Mouse (Mus musculus) right cerebral cortex, postnatal 4 days (tissue): ENCODE measurements around the gene Unk.

Experiments used
- DNase-seq: peaks from one replicate; pipeline ENCODE4 v3.0.0-alpha.2; 2022

Unk gene

GRCm38 (mm10) chr11:116030898-116031845 is 1.1 kb downstream of the Unk start:
- DNase-seq: no peak

GRCm38 (mm10) chr11:116034584-116034983 is 4.5 kb downstream of the Unk start:
- DNase-seq: no peak

GRCm38 (mm10) chr11:116036671-116037070 is 6.5 kb downstream of the Unk start:
- no peak for DNase-seq

GRCm38 (mm10) chr11:116037826-116038225 is 7.7 kb downstream of the Unk start:
- no peak for DNase-seq

GRCm38 (mm10) chr11:116040593-116040992 is 10.5 kb downstream of the Unk start:
- DNase-seq: no peak

GRCm38 (mm10) chr11:116041833-116042232 is 11.7 kb downstream of the Unk start:
- DNase-seq: no peak

GRCm38 (mm10) chr11:116042372-116043138 is 12.4 kb downstream of the Unk start:
- no peak for DNase-seq

- DNase-seq: no peak
Measured at GRCm38 (mm10) chr11:116043286-116043685, 13.2 kb downstream of the Unk start.

- DNase-seq: no peak
Measured at GRCm38 (mm10) chr11:116045173-116045572, 15.1 kb downstream of the Unk start.

GRCm38 (mm10) chr11:116049610-116050009 is 19.5 kb downstream of the Unk start:
- no peak for DNase-seq

- DNase-seq: no peak
Measured at GRCm38 (mm10) chr11:116050196-116050595, 20.1 kb downstream of the Unk start.

GRCm38 (mm10) chr11:116053510-116054229 is 23.5 kb downstream of the Unk start:
- DNase-seq: no peak

- DNase-seq: no peak
Measured at GRCm38 (mm10) chr11:116055873-116056272, 25.8 kb downstream of the Unk start.

- no peak for DNase-seq
Measured at GRCm38 (mm10) chr11:116057237-116057881, 27.2 kb downstream of the Unk start.

GRCm38 (mm10) chr11:116058022-116058614 is 28.0 kb downstream of the Unk start:
- DNase-seq: no peak

- no peak for DNase-seq
Measured at GRCm38 (mm10) chr11:116058868-116059690, 29.0 kb downstream of the Unk start.

GRCm38 (mm10) chr11:116059691-116060025 is 29.5 kb downstream of the Unk start:
- DNase-seq: no peak

- no peak for DNase-seq
Measured at GRCm38 (mm10) chr11:116060596-116060995, 30.5 kb downstream of the Unk start.

GRCm38 (mm10) chr11:116061641-116062415 is 31.7 kb downstream of the Unk start:
- no peak for DNase-seq

- no peak for DNase-seq
Measured at GRCm38 (mm10) chr11:116062521-116062920, 32.4 kb downstream of the Unk start.

- DNase-seq: no peak
Measured at GRCm38 (mm10) chr11:116063562-116063961, 33.4 kb downstream of the Unk start.
